Mouse (Mus musculus) stomach, embryonic 14.5 days (tissue): Measurements from ENCODE around the gene Cadps2. TPM values are rescaled to one million over a fixed set of nuclear protein-coding genes. Genes with fewer than 3 reads are reported as not detected.

Experiments used
- ATAC-seq: fragments of 200-750 bp; cut with Nextera tagmentation; 2 replicates; pipeline ENCODE4 v1.8.0; 2017; ENCODE audit warnings: low read depth, moderate TSS enrichment; ENCODE audit not compliant: insufficient number of reproducible peaks, insufficient read depth, low FRiP score
- H3K27ac ChIP-seq: fragments of 300-500 bp; sonication (generic); 2 replicates; pipeline ENCODE4 v1.5.1; 2014; ENCODE audit warnings: mild to moderate bottlenecking, low read length, moderate library complexity, mixed read lengths
- H3K27me3 ChIP-seq: fragments of 300-500 bp; sonication (generic); 2 replicates; pipeline ENCODE4 v1.6.1; 2014; ENCODE audit warnings: low read length, control low read depth, mixed read lengths; ENCODE audit not compliant: control insufficient read depth, insufficient read depth
- H3K36me3 ChIP-seq: fragments of 300-500 bp; sonication (generic); 2 replicates; pipeline ENCODE4 v1.6.1; 2014; ENCODE audit warnings: mild to moderate bottlenecking, control low read depth, low read length, moderate library complexity, mixed read lengths; ENCODE audit not compliant: control insufficient read depth, insufficient read depth
- H3K4me1 ChIP-seq: fragments of 300-500 bp; sonication (generic); 2 replicates; pipeline ENCODE4 v1.6.1; 2014; ENCODE audit warnings: low read length, control low read depth, mixed read lengths; ENCODE audit not compliant: control insufficient read depth, insufficient read depth
- H3K4me2 ChIP-seq: fragments of 300-500 bp; sonication (generic); replicated peaks from 2 replicates; pipeline ENCODE4 v1.6.1; 2014; ENCODE audit warnings: low read depth, low read length, control low read depth
- H3K4me3 ChIP-seq: fragments of 300-500 bp; sonication (generic); 2 replicates; pipeline ENCODE4 v1.5.1; 2014; ENCODE audit warnings: low read depth, low read length, control low read depth
- H3K9ac ChIP-seq: fragments of 300-500 bp; sonication (generic); replicated peaks from 2 replicates; pipeline ENCODE4 v1.6.1; 2014; ENCODE audit warnings: low read depth, mild to moderate bottlenecking, control low read depth, low read length, moderate library complexity, mixed read lengths
- H3K9me3 ChIP-seq: fragments of 300-500 bp; sonication (generic); 2 replicates; pipeline ENCODE4 v1.6.1; 2016; ENCODE audit warnings: low read depth, low read length, control low read depth; ENCODE audit not compliant: control insufficient read depth
- WGBS: fragments of 180-500 bp; shearing (Covaris S2); extraction: QIAGEN DNeasy Blood & Tissue Kit; methylation state at CpG from one replicate; pipeline ENCODE4 v1.1.7; 2014; 5-methylcytosine and 5-hydroxymethylcytosine counted together
- polyA plus RNA-seq: library from polyadenylated mRNA; unstranded; fragments of >200 nt; fragmentation: Nextera tagmentation; extraction: Ambion mirVana; gene quantifications from 2 replicates; pipeline ENCODE4 v1.2.1, GENCODE M21; 2014

The Cadps2 gene
- polyA plus RNA-seq, 1 experiment from 2014 or later = 2.4 TPM

DNA sequence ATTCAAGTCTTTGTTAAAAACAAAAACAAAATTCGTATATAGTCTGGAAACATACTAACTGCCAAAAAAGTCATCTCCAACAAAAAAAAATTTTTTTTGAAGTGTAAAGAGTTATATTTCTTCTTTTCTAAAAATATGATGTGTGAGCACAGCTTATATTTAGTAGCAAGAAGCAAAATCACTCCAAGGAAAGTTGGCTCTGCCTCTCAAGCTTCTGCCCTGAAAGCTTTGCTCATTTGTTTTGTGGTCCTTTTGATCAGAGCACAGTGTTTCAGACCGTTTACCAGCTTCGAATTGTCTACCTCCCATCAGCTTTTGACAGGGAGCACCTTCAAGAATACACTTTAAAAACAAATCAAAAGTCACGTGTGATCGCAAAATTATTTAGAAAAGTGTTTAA lies 99.2 kb downstream of the Cadps2 start:
- no peak for ATAC-seq
- WGBS = 80% methylated on average over 5 of the region's 5 CpGs
- H3K27ac ChIP-seq = no peak overlapping the region
- no peaks in the 10 kb centered on the region for H3K4me1 ChIP-seq
- H3K4me3 ChIP-seq = no peak overlapping the region
- no peaks in the 10 kb centered on the region for H3K36me3 ChIP-seq
- H3K9ac ChIP-seq = no peak overlapping the region
- no peaks in the 10 kb centered on the region for H3K9me3 ChIP-seq
- H3K27me3 ChIP-seq = no peaks in the 10 kb centered on the region
- no peak overlapping the region for H3K4me2 ChIP-seq

DNA sequence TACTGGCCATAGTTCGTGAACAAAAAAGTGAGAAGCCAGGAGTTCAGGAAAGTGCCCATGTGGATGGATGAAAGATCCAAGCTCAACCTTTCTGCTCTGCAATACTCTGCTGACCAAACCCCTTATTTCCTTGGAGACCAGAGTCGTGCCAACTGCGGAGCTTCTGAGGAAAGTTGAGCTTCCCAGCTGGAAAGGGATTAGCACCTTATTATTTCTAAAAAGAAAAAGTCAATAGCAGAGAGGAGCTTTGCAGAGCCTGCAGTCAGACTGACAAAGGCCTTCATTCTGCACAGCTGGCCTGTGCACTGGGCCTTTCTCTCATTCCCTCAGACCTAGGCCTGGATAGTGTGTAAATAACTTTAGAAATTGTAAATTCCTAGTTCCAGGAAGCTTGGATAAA lies 106.5 kb downstream of the Cadps2 start:
- H3K4me1 ChIP-seq = 0 out of 2 replicates have a peak, but pooled peaks cover 2% of the 10 kb centered on the region
- no peak overlapping the region for H3K4me2 ChIP-seq
- H3K36me3 ChIP-seq = no peaks in the 10 kb centered on the region
- H3K27ac ChIP-seq = no peak overlapping the region
- ATAC-seq = no peak
- H3K4me3 ChIP-seq = no peak overlapping the region
- no peak overlapping the region for H3K9ac ChIP-seq
- H3K9me3 ChIP-seq = no peaks in the 10 kb centered on the region
- H3K27me3 ChIP-seq = no peaks in the 10 kb centered on the region
- 37% methylated on average over 3 of the region's 3 CpGs for WGBS

DNA sequence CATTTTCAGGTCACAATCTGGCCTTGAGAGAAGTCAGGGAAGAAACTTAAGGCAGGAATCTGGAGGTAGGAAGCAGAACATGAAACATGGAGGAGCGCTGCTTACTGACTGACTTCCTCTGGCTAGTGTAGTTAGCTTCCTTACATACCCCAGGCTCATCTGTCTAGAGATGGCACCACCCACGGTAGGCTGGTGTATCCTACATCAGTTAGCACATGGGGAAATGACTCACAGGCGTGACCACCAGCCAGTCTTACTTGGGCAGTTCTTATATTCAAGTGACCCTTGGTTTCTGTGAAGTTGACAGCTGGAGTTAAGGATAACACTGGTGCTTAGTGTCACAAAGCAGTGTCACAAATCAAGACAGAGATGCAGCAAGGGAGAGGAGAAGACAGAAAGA lies 110.6 kb downstream of the Cadps2 start:
- Histone ChIP-seq H3K27ac (no peak overlapping the region), H3K4me1 (0 out of 2 replicates have a peak, but pooled peaks cover 2% of the 10 kb centered on the region), H3K4me3 (no peak overlapping the region), H3K9ac (no peak overlapping the region), H3K4me2 (no peak overlapping the region), H3K27me3 (no peaks in the 10 kb centered on the region), H3K36me3 (no peaks in the 10 kb centered on the region), H3K9me3 (no peaks in the 10 kb centered on the region)
- 78% methylated on average over 3 of the region's 3 CpGs for WGBS
- no peak for ATAC-seq

DNA sequence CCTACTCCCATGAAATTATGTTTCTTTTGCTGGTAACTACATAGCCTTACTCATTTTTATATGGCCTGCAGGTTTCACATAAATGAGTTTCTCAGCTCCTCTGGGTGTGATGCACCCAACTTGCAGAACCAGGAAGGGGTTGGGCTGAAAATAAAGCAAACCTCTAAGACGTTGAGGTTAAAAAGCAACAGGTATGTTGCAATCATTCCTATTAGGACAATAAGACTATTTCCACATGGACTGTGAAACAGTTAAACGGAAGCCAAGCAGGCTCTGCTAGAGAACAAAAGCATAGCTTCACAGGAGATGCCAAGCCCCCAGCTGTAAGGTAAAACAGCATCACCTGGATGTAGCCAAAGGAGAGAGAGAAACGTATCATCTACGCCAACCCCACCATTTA lies 115.5 kb downstream of the Cadps2 start:
- no peaks in the 10 kb centered on the region for H3K9me3 ChIP-seq
- 81% methylated on average over 4 of the region's 4 CpGs for WGBS
- no peaks in the 10 kb centered on the region for H3K36me3 ChIP-seq
- no peaks in the 10 kb centered on the region for H3K27me3 ChIP-seq
- H3K27ac ChIP-seq = no peak overlapping the region
- H3K4me2 ChIP-seq = no peak overlapping the region
- H3K4me3 ChIP-seq = no peak overlapping the region
- no peaks in the 10 kb centered on the region for H3K4me1 ChIP-seq
- no peak overlapping the region for H3K9ac ChIP-seq
- ATAC-seq = no peak

DNA sequence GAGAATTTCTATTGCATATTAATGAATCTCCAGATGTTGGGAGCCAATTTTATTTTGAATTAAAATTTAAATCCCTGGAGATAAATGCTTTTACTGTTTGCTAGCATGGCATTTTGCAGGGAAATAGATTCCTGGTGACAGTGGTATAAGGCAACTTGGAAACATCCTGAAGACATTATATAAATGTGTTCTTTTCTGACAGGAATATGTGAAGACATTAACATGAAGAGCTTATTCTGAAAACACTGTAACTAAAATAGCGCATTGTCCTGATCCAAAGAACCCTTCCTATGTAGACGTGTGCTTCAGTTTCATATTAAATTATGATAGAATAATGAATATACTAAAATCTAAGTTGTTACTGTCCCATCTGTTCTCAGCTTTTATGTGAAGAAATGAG lies 118.8 kb downstream of the Cadps2 start:
- no peak overlapping the region for H3K9ac ChIP-seq
- no peaks in the 10 kb centered on the region for H3K36me3 ChIP-seq
- no peaks in the 10 kb centered on the region for H3K9me3 ChIP-seq
- H3K27ac ChIP-seq = no peak overlapping the region
- H3K4me1 ChIP-seq = no peaks in the 10 kb centered on the region
- ATAC-seq = no peak
- WGBS = 92% methylated on average over 2 of the region's 2 CpGs
- H3K4me2 ChIP-seq = no peak overlapping the region
- no peak overlapping the region for H3K4me3 ChIP-seq
- H3K27me3 ChIP-seq = no peaks in the 10 kb centered on the region

DNA sequence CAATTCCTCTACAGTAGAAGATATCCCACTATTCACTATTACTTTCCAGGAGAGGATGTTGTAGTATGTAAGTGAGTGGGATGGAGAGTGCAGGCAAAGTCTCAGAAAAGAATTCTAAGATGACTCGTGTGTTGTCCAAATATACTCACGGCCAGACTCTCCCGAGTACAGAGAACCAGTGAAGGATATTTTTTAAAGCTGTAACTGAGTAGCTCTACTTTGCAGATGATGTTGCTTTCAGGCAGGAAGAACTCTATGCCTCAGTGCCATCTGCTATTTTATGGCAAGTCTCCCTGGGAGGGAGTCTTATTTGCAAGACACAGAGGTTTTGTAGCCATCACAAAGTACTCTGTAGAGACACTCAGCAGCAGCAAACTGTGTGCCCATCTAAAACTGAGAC lies 131.7 kb downstream of the Cadps2 start:
- Histone ChIP-seq H3K9me3 (no peaks in the 10 kb centered on the region), H3K27me3 (no peaks in the 10 kb centered on the region), H3K27ac (no peak overlapping the region), H3K9ac (no peak overlapping the region), H3K36me3 (no peaks in the 10 kb centered on the region), H3K4me1 (no peaks in the 10 kb centered on the region), H3K4me2 (no peak overlapping the region), H3K4me3 (no peak overlapping the region)
- ATAC-seq = no peak
- 71% methylated on average over 3 of the region's 3 CpGs for WGBS

DNA sequence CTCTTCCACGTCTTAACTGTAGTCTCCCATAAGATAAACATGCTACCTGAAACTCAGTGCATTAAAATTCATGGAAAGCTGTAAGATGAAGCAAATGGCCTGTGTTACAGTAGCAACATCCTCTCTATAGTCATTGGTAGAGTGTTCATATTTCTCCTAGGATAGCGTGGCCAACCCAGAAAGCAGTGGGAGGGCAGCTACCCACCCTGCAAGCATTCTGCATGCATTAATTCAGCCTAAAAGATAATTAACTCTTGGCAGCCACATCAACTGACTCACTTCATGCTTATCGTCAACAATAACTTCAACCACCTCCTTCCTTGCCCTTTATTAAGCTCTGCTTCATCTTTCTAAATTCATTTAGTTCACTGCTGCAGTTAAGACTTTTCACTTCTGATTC lies 138.3 kb downstream of the Cadps2 start:
- no peak overlapping the region for H3K27ac ChIP-seq
- H3K36me3 ChIP-seq = no peaks in the 10 kb centered on the region
- ATAC-seq = no peak
- 62% methylated on average over 3 of the region's 3 CpGs for WGBS
- no peaks in the 10 kb centered on the region for H3K9me3 ChIP-seq
- no peaks in the 10 kb centered on the region for H3K4me1 ChIP-seq
- H3K27me3 ChIP-seq = no peaks in the 10 kb centered on the region
- no peak overlapping the region for H3K4me2 ChIP-seq
- no peak overlapping the region for H3K9ac ChIP-seq
- H3K4me3 ChIP-seq = no peak overlapping the region

DNA sequence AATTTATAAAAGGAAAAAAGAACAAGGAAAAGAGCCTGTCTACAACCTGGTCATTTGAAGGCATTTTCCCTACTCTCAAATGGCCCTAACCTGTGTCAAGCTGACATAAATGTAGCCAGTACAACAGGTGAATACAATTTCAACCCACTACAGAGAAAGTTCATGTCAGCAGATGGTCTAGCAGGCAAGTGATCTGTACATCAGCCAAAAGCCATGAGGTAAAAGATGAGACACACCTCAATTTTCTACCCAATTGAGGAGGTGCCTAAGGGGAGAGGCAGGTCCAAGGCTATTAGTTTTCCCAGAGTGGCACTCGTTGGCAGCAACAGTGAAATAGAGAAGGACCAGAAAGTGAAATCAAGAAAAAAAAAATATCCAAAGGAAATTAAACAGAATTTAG lies 161.0 kb downstream of the Cadps2 start:
- WGBS = 76% methylated on average over 1 of the region's 1 CpGs

DNA sequence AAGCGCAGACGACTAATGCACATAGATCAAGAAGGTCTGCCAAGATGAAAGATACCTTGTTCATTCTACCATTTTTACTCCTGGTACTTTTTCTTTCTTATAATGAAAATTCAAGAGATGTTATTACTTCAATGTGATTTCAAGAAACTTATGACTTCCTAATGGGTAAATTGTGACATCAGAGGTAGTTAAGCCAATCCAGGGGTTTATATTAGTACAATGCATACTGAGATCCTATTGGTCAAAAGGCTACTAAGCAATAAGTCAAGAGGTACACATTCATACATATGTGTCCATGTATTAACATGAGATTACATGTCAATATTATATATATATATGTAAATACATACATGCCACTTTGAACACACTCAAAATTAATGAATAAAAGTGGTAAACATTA lies 184.2 kb downstream of the Cadps2 start, which contains the start of gene Rnf148:
TSS of gene Rnf148 (minus strand) at position 101 of the 400 bp plus-strand sequence.
- no peak within 1 kb of the TSS for H3K9ac ChIP-seq
- no peaks in the 10 kb centered on the region for H3K27me3 ChIP-seq
- no peak within 1 kb of the TSS for H3K4me2 ChIP-seq
- H3K4me1 ChIP-seq = no peaks in the 10 kb centered on the region
- H3K4me3 ChIP-seq = no peak within 1 kb of the TSS
- 81% methylated on average over 2 of the region's 2 CpGs for WGBS
- H3K27ac ChIP-seq = no peak within 1 kb of the TSS
- no peaks in the 10 kb centered on the region for H3K9me3 ChIP-seq
- ATAC-seq = no peak
- H3K36me3 ChIP-seq = no peaks in the 10 kb centered on the region

More for the DNA sequence above, 161.0 kb downstream of the Cadps2 start:
- no peak overlapping the region for H3K9ac ChIP-seq
- no peak for ATAC-seq
- no peaks in the 10 kb centered on the region for H3K4me1 ChIP-seq
- H3K27me3 ChIP-seq = no peaks in the 10 kb centered on the region
- H3K9me3 ChIP-seq = no peaks in the 10 kb centered on the region
- H3K27ac ChIP-seq = no peak overlapping the region
- H3K36me3 ChIP-seq = no peaks in the 10 kb centered on the region
- no peak overlapping the region for H3K4me2 ChIP-seq
- no peak overlapping the region for H3K4me3 ChIP-seq
